Mouse (Mus musculus): ENCODE measurements around the gene Acadvl. TPM values are rescaled to one million over a fixed set of nuclear protein-coding genes. Genes with fewer than 3 reads are reported as not detected.
A peak's percentile ranks its signal among the peaks of the same experiment; 100 is the strongest.

Gene Acadvl
- 63.1 and 88.6 TPM in 2 replicates for polyA plus RNA-seq (2012; rRNA removed)

- DNase-seq = peak; percentile 84
- under 1% methylated on average over 35 of the region's 35 CpGs for WGBS
- TF ChIP-seq CTCF (IDR thresholded peaks at IDR 0.05; ENCODE audit: insufficient read depth, low read length) (peak; percentile 39; the same call in 1 of the 2 replicates), POLR2A (IDR thresholded peaks at IDR 0.05; ENCODE audit: borderline replicate concordance, extremely low read depth, low read depth, low read length) (peak; percentile 90; the same call in 1 of the 2 replicates)
- Histone ChIP-seq H3K4me3 (replicated peaks; ENCODE audit: extremely low read depth, low read depth, low read length) (peak within 1 kb of the TSS; percentile 79), H3K4me1 (ENCODE audit: control insufficient read depth, insufficient read depth, low read length) (peaks cover 6% of the 10 kb centered on the region)
Measured at GRCm38 (mm10) chr11:70014880-70015558, at the start of gene Acadvl. Acadvl (minus strand) TSS chr11:70015411.

- TF ChIP-seq CTCF (IDR thresholded peaks at IDR 0.05; ENCODE audit: insufficient read depth, low read length) (no peak), POLR2A (IDR thresholded peaks at IDR 0.05; ENCODE audit: borderline replicate concordance, extremely low read depth, low read depth, low read length) (no peak)
- Histone ChIP-seq H3K4me1 (ENCODE audit: control insufficient read depth, insufficient read depth, low read length) (no peaks in the 10 kb centered on the region), H3K4me3 (replicated peaks; ENCODE audit: extremely low read depth, low read depth, low read length) (no peak overlapping the region)
- 67% methylated on average over 3 of the region's 3 CpGs for WGBS
- DNase-seq = no peak
Measured at GRCm38 (mm10) chr11:70063053-70063452, 47.8 kb upstream of the Acadvl start.

DNA sequence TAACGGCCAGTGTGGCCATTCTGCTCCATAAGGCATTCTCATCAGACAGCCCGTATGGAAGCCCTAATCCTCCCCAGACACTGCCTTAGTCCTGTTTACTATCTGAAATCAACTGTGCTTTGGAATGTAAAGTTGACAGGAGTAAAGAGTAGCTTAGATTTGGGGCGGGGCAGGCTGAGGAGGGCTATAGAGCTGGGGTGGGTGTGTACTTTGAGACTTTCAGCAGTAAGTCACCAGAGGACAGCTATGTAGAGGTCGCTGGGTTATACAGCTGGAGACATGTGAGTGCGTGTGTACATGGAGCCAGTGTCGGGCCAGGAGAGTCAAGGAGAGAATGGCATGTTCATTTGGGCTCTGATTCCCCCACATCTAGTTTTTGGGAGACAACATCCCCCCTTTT is 44.7 kb upstream of the Acadvl start:
- Histone ChIP-seq H3K4me1 (ENCODE audit: control insufficient read depth, insufficient read depth, low read length) (no peaks in the 10 kb centered on the region), H3K4me3 (replicated peaks; ENCODE audit: extremely low read depth, low read depth, low read length) (no peak overlapping the region)
- no peak for DNase-seq
- 44% methylated on average over 6 of the region's 6 CpGs for WGBS
- TF ChIP-seq POLR2A (IDR thresholded peaks at IDR 0.05; ENCODE audit: borderline replicate concordance, extremely low read depth, low read depth, low read length) = no peak
- TF ChIP-seq CTCF (IDR thresholded peaks at IDR 0.05; ENCODE audit: insufficient read depth, low read length) = no peak

GRCm38 (mm10) chr11:70057805-70058204 is 42.6 kb upstream of the Acadvl start:
- H3K4me1 ChIP-seq (ENCODE audit: control insufficient read depth, insufficient read depth, low read length) = no peaks in the 10 kb centered on the region
- no peak overlapping the region for H3K4me3 ChIP-seq (replicated peaks; ENCODE audit: extremely low read depth, low read depth, low read length)
- no peak for DNase-seq
- TF ChIP-seq POLR2A (IDR thresholded peaks at IDR 0.05; ENCODE audit: borderline replicate concordance, extremely low read depth, low read depth, low read length) (no peak), CTCF (IDR thresholded peaks at IDR 0.05; ENCODE audit: insufficient read depth, low read length) (no peak)
- 83% methylated on average over 9 of the region's 9 CpGs for WGBS

DNA sequence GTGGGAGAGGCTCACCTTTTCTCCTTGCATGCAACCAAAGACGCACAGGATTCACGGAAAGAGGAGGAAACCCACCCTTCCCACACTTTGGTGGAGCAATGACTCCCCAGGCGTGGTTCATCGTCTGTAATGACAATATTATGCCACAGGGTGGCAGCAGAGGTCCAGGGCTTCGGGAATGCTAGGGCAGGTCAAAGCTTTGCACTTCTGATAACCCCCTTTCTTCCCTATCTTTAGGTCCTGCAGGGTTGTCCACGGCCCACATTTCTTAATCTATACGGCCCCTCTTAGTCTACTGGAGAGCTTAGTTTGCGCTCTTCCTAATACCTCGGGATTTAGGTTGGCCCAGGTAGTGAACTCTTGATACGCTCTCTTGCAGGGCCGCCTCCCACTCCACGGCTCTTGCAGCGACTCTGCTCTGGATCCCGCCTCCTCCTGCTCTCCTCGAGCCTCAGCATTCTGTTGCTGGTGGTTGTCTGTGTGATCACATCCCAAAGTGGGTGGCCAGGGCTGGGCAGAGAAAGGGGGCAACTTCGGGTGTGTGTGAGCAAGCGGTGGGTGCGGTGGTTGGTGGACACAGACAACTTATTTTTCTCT is 40.5 kb upstream of the Acadvl start:
- H3K4me1 ChIP-seq (ENCODE audit: control insufficient read depth, insufficient read depth, low read length) = no peaks in the 10 kb centered on the region
- DNase-seq = peak; percentile 71

DNA sequence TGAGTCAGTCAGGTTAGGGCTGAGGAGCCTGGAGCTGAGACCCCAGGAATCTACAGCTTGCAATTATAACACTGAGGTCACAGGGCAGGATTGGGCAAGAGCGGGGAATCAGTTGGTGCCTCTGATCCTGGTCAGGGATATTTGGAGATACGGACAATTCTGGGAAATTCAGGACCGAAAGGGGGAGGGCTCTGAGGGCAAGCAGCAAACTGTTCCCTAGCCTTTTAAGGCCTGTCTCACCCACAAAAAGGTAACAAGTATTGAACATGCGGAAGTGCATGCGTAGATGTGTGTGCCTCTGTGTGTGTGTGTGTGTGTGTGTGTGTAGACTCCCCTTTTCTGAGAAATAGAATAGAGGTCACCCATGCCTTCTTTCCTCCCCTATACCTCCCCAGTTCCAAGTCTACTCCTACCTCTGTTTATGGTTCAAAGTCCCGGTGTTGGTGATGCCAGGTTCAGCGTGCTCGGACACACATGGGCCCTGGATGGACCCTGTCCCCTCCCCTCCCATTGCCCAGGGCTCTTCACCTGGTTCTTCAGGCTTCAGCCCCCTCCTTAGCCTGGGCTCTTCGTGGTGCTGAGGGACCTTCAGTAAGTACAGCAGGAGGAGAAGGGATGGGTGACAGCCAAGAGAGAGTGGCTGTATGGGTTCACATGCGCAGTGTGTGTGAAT is 38.8 kb upstream of the Acadvl start, which contains the start of gene Asgr1:
Gene Asgr1, plus strand, starts transcription at position 188 of the 673 bp plus-strand sequence.
- Histone ChIP-seq H3K4me1 (ENCODE audit: control insufficient read depth, insufficient read depth, low read length) (no peaks in the 10 kb centered on the region), H3K4me3 (replicated peaks; ENCODE audit: extremely low read depth, low read depth, low read length) (no peak within 1 kb of the TSS)
- 86% methylated on average over 10 of the region's 10 CpGs for WGBS
- TF ChIP-seq CTCF (IDR thresholded peaks at IDR 0.05; ENCODE audit: insufficient read depth, low read length) = no peak
- no peak for TF ChIP-seq POLR2A (IDR thresholded peaks at IDR 0.05; ENCODE audit: borderline replicate concordance, extremely low read depth, low read depth, low read length)
- no peak for DNase-seq

More for the DNA sequence above, 40.5 kb upstream of the Acadvl start:
- no peak overlapping the region for H3K4me3 ChIP-seq (replicated peaks; ENCODE audit: extremely low read depth, low read depth, low read length)
- TF ChIP-seq CTCF (IDR thresholded peaks at IDR 0.05; ENCODE audit: insufficient read depth, low read length) = peak; percentile 91
- no peak for TF ChIP-seq POLR2A (IDR thresholded peaks at IDR 0.05; ENCODE audit: borderline replicate concordance, extremely low read depth, low read depth, low read length)
- WGBS = 25% methylated on average over 18 of the region's 18 CpGs

DNA sequence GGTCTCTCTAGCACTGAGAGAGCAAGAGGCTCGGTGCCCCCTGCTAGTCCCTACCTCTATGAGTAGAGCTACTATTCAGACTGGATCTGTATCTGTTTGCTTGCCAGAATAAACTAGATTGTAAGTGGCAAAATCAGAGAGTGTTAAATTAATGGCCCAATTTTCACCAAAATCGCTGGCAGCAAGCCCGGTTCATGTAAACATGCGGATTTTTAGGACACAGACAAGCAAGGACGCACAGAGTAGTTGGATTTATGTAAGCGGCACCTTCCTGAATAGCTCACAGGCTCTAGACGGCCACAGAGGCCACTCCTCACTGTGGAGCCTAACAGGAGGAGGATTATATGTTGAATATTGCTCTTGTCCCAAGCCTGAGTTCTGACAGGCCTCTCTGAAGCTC is 37.9 kb upstream of the Acadvl start:
- TF ChIP-seq POLR2A (IDR thresholded peaks at IDR 0.05; ENCODE audit: borderline replicate concordance, extremely low read depth, low read depth, low read length) (no peak), CTCF (IDR thresholded peaks at IDR 0.05; ENCODE audit: insufficient read depth, low read length) (no peak)
- H3K4me3 ChIP-seq (replicated peaks; ENCODE audit: extremely low read depth, low read depth, low read length) = no peak overlapping the region
- 50% methylated on average over 7 of the region's 7 CpGs for whole genome bisulfite sequencing
- no peak for DNase-seq
- H3K4me1 ChIP-seq (ENCODE audit: control insufficient read depth, insufficient read depth, low read length) = no peaks in the 10 kb centered on the region

- no peak for DNase-seq
- 60% methylated on average over 10 of the region's 10 CpGs for WGBS
- TF ChIP-seq CTCF (IDR thresholded peaks at IDR 0.05; ENCODE audit: insufficient read depth, low read length) (no peak), POLR2A (IDR thresholded peaks at IDR 0.05; ENCODE audit: borderline replicate concordance, extremely low read depth, low read depth, low read length) (no peak)
- Histone ChIP-seq H3K4me1 (ENCODE audit: control insufficient read depth, insufficient read depth, low read length) (no peaks in the 10 kb centered on the region), H3K4me3 (replicated peaks; ENCODE audit: extremely low read depth, low read depth, low read length) (no peak overlapping the region)
Measured at GRCm38 (mm10) chr11:70049816-70050215, 34.6 kb upstream of the Acadvl start.

DNA sequence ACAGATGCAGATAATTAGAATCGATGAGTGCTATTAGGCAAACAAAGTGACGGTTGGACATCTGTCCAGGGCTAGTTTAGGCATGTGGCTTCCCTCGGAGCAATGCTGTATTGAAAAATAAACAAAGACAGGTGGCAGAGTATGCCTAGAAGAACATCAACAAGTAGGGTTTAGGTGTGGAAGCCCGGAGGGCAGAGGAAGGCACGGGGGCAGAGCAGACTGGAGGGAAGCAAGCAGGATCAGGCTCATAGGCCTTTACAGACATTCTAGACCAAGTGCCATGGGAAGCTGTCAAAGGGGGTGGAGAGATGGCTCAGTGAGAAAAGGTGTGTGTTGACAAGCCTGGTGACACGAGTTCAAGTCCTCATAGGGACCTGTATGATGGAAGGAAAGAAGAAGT is 34.2 kb upstream of the Acadvl start:
- Histone ChIP-seq H3K4me1 (ENCODE audit: control insufficient read depth, insufficient read depth, low read length) (no peaks in the 10 kb centered on the region), H3K4me3 (replicated peaks; ENCODE audit: extremely low read depth, low read depth, low read length) (no peak overlapping the region)
- DNase-seq = no peak
- WGBS = 53% methylated on average over 6 of the region's 6 CpGs
- TF ChIP-seq POLR2A (IDR thresholded peaks at IDR 0.05; ENCODE audit: borderline replicate concordance, extremely low read depth, low read depth, low read length) (no peak), CTCF (IDR thresholded peaks at IDR 0.05; ENCODE audit: insufficient read depth, low read length) (no peak)
